Mouse (Mus musculus): ENCODE results near the gene Bcdin3d.

The Bcdin3d gene

GRCm38 (mm10) chr15:99440816-99441457 lies 33.6 kb downstream of the Bcdin3d start:
- DNase-seq (ENCODE audit: low spot score in 2 of 2): no peak

GRCm38 (mm10) chr15:99440112-99440815 lies 34.3 kb downstream of the Bcdin3d start:
- DNase-seq (ENCODE audit: low spot score in 2 of 2): no peak

GRCm38 (mm10) chr15:99438966-99439698 lies 35.4 kb downstream of the Bcdin3d start:
- DNase-seq (ENCODE audit: low spot score in 2 of 2): no peak

GRCm38 (mm10) chr15:99433913-99434312 lies 40.6 kb downstream of the Bcdin3d start:
- DNase-seq (ENCODE audit: low spot score in 2 of 2): no peak

- DNase-seq (ENCODE audit: low spot score in 2 of 2): no peak
Measured at GRCm38 (mm10) chr15:99433081-99433718, 41.3 kb downstream of the Bcdin3d start.

- DNase-seq (ENCODE audit: low spot score in 2 of 2): no peak
Measured at GRCm38 (mm10) chr15:99431967-99432366, 42.6 kb downstream of the Bcdin3d start.

- no peak for DNase-seq (ENCODE audit: low spot score in 2 of 2)
Measured at GRCm38 (mm10) chr15:99431504-99431903, 43.0 kb downstream of the Bcdin3d start.

- DNase-seq (ENCODE audit: low spot score in 2 of 2): no peak
Measured at GRCm38 (mm10) chr15:99431063-99431462, 43.5 kb downstream of the Bcdin3d start.

- no peak for DNase-seq (ENCODE audit: low spot score in 2 of 2)
Measured at GRCm38 (mm10) chr15:99430394-99430793, 44.1 kb downstream of the Bcdin3d start.

- no peak for DNase-seq (ENCODE audit: low spot score in 2 of 2)
Measured at GRCm38 (mm10) chr15:99423884-99424283, 50.6 kb downstream of the Bcdin3d start.

- DNase-seq (ENCODE audit: low spot score in 2 of 2): no peak
Measured at GRCm38 (mm10) chr15:99423131-99423530, 51.4 kb downstream of the Bcdin3d start.

GRCm38 (mm10) chr15:99422551-99422950 lies 52.0 kb downstream of the Bcdin3d start:
- DNase-seq (ENCODE audit: low spot score in 2 of 2): no peak

GRCm38 (mm10) chr15:99421676-99422075 lies 52.9 kb downstream of the Bcdin3d start:
- no peak for DNase-seq (ENCODE audit: low spot score in 2 of 2)

GRCm38 (mm10) chr15:99421152-99421551 lies 53.4 kb downstream of the Bcdin3d start:
- no peak for DNase-seq (ENCODE audit: low spot score in 2 of 2)

- peak in 1 of 2 experiments; percentile 45 for DNase-seq (ENCODE audit: low spot score in 2 of 2)
Measured at GRCm38 (mm10) chr15:99420521-99421014, 54.0 kb downstream of the Bcdin3d start.

GRCm38 (mm10) chr15:99420101-99420500 lies 54.4 kb downstream of the Bcdin3d start:
- no peak for DNase-seq (ENCODE audit: low spot score in 2 of 2)
